Mouse (Mus musculus) frontal cortex, adult (tissue): ENCODE results near the gene Diaph3.

Source experiments
- ATAC-seq: cut with Nextera tagmentation; 2 replicates; pipeline ENCODE4 v1.9.2; 2017; ENCODE audit warnings: mild to moderate bottlenecking, moderate library complexity, mixed read lengths; ENCODE audit not compliant: low TSS enrichment

Gene Diaph3

DNA sequence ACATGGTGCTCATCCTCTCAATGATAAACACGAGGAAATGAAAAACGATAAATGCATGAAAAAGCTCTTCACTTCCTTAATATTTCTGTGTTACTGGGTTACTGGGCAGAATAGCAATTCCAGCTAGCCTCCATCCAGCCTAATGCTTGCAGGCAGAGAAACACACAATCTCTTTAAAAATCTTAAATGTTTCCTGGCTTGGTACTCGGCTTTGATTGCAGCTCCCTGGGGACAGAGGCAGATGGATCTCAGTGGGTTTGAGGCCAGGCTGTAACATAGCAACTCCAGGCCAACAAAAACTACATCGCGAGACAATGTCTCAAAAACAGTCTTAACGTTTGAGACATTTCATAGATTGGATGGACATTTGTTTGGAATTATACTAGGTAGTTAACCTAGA lies 57.1 kb downstream of the Diaph3 start:
- no peak for ATAC-seq

DNA sequence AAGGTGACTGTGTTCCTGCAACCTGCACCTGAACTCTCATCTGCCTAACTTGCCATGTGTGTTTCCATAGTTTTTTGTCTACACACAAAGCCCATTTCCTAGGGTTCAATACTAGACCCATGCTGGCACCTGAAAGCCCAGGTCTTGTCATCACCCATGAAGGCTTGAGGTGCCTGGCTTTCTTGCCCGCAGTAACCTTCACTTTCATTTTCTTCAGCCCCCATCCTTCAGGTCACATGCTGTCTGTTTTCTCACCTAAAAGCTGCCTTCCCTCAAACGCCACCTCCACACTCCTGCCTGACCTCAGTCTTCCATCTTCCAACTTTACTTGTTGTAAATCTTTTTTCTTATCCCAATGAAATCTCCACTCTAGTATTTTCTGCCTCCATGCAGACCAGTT lies 61.3 kb downstream of the Diaph3 start:
- ATAC-seq: no peak

DNA sequence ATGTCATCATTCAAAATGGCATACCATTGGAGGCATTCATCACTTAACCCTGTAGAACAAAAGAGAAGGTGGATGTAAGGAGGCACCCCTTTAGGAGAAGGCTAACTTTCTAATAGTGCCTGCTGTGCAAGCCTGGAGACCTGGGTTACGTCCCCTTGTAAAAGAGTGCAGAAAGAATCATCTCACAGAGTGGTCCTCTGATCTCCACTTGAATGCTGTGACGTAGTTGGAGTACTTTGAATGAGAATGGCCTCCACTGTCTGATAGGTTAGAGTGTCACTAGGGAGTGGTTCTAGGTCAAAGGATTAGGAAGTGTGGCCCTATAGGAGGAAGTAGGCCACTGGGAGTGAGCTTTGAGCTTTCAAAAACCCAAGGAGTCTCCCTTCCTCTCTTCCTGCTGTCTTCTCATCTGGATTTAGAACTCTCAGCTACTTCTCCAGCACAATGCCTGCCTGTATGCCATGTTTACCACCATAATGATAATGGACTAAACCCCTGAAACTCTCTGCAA lies 66.0 kb downstream of the Diaph3 start:
- ATAC-seq: no peak

DNA sequence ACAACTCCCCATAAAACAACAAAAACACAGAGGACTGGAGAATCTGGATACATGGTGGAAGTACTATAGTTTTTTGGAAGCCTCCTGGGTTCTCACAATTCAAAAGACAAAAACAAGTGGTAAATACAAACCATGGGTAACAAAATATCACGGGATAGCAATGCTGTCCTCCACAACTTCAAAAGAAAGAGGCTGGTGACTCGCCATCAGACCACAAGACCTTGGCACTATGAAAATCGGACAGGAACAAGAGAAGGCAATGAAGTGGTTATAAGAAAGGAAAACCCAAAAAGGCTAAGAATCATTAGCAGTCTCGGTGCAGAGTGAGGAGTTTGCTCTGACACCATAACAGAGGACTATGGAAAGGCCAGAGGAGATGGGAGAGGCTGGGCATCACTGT lies 76.8 kb downstream of the Diaph3 start:
- no peak for ATAC-seq

DNA sequence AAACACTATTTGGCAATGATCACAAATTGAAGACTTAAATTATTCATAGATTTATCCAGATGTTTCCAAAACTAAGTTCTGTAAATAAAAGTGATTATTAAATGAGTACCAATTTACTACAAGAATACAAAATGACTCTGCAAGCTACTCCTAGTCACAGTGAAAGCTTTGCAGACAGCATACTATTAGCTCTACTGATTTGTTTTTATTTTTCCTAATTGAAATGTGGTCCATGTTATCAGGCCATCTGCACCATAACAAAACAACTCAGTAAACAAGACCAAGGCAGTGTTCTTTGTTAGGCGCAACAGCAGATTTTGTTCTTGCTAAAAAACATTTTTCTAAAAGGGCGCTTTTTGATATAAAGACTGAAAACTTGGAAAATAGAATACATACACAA lies 84.9 kb downstream of the Diaph3 start:
- ATAC-seq: no peak

DNA sequence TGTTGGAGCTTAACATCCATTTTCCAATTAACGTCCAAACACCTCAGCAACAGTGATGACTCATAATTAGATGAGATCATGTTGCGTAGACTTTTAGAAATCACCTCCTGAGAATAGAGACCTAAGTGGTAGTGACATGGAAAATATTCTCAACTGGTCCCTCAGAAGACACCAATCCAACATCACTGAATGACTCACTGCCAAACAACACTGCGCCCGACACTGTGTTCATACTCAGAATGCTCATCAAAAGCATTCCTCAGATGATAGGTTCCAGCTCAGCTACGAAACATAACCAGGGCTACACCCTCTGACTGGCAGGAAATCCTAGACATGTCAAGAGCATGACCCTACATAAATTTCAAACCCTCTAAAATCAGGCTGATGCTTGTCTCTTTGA lies 89.8 kb downstream of the Diaph3 start:
- no peak for ATAC-seq

DNA sequence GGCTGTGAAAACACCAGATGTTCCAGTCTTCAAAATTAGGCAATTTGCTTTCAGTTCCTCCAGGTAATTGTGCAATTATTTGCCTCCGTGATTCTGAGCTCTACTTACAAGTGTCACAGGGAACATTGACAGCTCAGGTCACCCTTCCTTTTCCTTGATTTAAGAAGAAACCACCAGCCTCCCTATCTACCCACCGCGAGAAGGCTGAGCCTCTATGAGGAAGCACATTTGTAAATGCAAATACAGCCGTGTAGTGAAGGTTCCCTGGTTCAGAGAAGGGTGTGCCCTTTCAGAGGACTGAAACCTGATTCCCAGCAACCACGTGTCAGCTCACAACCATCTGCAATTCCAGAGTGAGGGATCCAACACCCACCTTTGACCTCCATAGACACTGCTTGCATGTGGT lies 96.6 kb downstream of the Diaph3 start:
- no peak for ATAC-seq

DNA sequence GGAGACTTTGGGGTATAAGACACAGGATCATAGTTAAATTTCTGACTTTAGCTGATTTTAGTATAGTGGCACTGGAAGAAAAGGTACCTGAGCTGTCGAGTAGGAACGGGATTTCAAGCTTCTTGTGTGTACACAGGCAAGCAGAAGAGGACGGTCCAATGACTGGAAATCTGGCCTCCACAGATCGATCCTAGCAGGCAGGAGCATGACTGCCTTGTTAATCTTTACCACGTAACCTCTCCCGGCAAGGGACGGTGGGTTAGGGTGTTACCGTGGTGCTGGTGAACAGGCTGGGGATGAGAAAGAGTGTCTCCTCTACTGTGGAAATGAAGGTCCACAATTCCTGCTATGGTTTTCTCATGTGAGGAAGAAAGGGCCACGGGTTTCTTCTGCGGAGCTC lies 120.8 kb downstream of the Diaph3 start:
- ATAC-seq: no peak

DNA sequence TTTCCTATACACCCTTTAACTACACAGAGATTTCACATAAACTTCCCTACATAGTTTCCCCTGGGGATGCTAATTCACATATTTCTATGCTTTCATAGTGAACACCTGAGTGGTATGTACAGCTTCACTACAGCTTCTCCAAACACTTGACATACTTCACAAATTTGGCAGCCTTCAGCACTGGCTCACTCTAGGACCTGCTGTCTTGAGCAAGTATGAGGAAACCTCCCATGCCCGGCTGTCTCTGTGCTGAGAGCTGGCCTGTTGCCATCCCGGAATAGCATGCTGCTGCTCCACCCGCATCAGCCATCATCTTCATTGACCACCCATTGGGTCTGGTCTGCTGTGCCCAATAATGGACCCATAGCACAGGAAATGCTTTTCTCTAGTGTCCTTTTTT lies 121.3 kb downstream of the Diaph3 start:
- ATAC-seq: no peak

DNA sequence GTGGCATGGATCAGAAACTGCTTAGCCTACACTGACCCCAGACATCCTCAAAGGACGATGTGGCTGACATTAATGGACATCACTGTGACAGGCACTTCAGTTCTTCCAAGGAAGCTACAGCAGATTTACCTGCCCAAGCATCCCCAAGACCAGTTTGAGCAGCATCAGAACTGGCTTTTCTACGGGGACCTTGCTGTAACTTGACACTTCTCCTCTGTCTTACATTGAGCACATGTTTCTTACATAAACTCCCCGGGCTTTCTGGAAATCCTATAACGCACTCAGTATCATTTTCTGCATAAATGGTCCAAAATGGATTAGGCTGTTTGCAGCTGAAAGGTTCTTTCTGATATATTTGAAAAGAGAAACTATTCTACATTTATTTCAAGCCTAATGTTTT lies 143.7 kb downstream of the Diaph3 start:
- no peak for ATAC-seq

DNA sequence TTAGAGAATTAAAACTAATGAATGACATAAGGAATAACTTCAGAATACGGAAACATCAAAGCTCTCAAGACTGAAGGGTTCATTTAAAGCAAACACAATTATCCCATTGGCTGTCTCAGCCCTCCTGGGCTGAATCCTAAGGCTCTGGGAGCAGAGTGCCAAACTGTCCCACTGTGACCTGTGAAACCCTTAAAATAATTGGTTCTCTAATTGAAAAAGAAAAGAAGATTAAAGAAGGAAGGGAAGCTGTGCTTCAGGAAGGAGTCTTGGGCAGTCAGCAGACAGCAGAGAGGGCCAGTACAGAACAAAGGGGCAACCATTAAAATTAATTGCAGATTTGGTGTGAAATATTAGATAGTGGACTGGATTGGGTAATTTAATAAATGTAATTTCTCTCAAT lies 189.9 kb downstream of the Diaph3 start:
- ATAC-seq: no peak

DNA sequence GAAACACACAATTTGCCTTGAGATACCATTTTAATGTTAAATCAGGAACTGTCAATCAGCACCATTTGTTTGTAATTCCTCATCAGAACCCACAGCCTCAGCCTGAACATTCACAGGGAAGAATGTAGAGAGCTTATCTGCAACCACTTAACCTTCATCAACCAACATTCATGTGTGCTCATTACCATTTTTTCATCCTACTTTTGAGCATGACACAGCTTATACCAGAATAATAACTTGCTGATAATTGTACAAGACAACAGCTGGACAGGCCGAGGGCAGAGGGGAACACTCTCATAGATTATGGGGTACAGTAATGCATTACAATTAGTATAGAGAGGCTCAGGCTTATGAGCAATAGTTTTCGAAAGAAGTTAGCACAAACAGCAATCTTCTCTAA lies 203.1 kb downstream of the Diaph3 start:
- ATAC-seq: no peak

DNA sequence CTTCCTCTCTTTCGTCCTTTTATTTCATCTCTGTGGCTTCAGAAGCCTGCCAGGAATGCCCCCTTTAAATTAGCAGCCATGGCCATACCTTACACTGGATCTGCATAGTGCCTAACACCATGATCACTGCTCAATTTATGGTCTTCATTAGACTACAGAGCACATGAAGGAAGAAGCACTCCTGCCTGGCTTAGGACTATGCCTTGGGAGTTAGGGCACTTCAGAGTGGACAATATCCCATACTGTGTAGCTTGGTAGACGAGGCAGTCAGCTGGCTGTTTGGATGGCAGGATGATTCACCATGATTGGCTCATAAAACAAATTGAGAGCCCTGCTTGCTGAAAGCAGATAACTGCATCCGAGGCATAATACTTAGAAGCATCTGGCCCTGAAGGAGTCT lies 204.6 kb downstream of the Diaph3 start:
- 0 out of 2 replicates have a peak, but pooled peaks have one; percentile 20 for ATAC-seq

DNA sequence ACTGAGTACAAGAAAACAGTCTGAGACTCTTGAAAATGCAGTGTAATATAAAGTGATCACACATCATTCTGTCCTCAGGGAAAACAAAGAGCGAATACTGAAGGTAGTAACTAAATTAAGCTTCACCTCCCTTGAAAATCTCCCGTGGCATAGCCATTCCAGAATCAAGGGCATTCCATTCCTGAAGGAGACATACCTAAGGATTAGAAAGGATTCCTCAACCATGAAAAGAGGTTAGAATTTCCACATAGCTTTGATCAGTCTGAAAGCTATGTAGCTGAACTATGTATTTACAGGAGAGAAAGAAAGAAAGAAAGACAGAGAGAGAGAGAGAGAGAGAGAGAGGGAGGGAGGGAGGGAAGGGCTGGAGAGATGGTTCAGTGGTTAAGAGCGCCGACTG lies 210.3 kb downstream of the Diaph3 start:
- no peak for ATAC-seq

DNA sequence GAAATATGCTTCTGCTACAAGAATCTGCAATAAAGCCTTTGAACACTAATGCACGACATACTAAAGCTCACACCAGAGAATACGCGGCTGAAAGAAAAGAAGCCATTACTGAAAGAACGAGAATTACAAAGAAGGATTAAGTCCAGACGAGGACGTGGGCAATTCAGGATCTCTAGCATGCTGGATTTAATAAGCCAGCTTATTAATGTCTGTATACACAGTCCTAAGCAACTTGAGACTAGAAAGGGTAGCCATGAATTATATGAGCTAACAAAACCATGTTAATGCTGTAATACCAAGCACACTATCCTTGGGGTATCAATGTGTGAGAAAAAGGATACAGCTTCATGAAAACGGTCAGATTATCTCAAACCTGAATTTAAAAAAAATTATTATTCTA lies 214.2 kb downstream of the Diaph3 start:
- ATAC-seq: no peak

DNA sequence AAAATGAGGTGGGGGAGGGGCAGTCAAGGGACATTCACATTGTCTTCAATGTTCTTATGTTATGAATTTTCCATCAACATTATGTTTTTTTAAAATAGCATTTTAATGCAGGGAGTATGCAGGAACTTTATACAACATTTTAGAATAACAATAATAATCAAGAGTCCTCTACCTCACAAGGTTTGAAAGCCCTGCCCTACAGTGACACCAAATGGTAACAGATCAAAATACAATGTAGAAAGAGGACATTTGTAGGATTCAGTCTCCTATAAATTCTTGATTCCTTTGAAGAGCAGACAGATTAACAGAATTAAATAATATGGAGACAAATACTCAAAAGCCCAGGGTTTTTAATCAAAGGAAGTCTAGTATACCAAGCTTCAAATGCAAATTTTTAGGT lies 242.1 kb downstream of the Diaph3 start:
- ATAC-seq: peak; percentile 57; the same call in 1 of the 2 replicates

DNA sequence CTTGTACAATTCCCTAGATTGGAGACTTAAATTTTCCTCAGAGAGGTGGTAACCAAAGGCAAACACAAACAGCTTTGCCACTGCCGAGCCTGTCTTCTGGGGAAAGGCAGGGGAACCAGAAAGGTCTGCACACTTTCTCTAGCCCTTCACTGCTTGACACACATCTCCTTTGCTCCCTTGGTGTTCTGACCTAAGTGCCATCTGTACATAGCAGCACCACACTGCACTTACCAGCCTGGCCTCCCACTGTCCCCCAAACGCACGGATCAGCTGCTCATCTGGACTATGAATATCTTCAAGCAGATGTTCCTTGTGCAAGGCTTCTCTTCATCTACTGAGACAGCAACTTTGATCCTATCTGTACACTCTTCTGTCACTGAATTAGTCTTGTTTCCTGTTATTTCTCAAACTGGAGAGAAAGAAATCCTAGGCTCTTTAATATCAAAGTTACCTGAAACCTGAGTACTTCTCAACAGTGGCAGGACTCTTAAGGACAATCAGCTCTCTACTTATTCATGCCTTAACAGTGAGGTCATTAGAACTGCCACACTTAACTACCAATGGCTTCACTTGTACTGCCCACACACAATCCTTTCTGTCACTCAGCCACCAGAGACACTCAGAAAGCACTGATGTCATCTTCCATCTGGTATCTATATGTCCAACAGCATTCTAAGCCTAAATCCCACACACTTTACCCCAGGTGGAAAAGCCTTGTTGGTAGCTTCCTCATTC lies 251.8 kb downstream of the Diaph3 start:
- ATAC-seq: no peak

DNA sequence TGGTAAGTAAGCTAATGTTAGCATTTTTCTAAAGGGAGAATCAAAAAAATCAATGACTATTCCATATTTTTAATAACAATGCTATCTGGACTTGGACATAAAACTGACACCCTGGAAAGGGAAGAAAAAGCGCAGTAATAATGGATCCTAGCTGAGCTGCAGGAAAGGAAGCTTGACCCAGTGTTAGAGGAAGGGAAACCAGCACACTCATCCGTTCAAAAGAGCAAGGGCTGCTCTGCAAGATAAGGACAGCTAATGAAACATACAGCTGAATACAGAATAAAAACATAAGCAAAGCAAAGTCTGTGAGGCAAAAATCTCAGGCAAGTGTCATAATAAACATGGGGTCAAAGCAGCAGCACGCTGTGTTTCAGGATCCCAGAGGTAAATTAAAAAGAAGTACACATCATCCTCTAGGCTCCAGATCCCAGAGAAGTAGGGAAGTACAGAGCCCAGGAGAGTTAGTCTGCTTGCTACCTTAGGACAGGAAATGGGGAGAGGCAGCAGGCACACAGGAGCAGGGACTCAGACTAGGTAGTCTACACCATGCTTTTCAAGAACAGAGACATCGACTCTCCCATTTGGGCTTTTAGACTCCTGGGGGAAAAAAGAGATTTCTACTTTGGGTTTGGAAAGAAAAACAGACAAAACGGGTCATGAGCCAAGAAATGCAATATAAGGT lies 255.5 kb downstream of the Diaph3 start:
- no peak for ATAC-seq

DNA sequence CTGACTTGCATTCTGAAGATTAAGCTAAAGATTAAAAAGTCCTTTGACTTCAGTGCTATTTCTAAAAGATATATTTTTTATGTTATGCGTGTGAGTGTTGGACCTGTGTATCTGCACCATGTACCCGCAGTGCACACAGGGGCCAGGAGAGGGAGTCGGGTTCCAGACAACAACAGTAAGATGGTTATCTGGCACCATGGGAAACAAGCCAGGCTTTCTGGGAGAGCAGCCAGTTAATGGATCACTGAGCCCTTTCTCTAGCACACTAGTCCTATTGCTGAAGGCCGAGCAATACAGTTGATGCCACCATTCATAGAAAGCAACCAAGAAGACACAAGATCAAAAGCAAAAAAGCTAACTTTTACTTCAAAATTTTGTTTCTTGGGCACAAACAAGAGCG lies 271.5 kb downstream of the Diaph3 start:
- ATAC-seq: peak; percentile 62

DNA sequence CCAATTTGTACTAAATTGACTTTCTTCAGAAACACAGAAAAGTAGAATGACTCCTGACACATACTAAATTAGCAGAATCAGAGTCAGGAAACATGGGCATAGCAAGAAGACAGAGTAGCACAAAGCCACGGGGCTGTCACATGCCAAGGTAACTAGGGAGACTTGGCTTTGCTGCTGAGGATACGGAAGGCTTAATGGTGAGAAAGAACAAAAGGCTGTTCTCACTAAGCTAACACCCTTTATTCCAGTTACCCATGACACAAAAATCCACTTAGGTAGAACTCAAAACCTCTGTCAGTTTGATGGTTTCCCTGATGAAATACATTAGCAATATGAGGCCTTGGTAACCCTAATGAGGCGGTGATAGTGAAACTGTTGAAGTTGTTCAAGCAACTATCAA lies 273.9 kb downstream of the Diaph3 start:
- peak; percentile 69 for ATAC-seq

DNA sequence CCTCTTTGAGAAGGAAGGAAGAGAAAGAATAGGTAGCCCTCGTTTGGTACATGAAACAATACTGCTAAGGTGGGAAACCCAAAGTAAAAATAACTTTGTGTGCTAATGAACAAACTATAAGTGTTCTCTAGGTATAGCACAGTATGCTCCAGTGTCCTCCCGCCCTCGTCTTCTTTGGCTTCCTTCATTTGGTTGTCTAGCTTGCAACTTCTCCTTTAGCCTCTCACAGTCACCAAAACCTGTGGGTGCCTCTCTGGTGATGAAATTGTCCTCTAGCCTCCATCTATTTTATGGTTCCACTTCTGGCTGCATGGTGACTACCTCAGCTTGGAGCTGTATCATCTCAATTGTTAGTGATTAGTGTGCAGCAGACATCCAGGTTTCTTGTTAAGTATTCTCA lies 277.0 kb downstream of the Diaph3 start:
- ATAC-seq: no peak

DNA sequence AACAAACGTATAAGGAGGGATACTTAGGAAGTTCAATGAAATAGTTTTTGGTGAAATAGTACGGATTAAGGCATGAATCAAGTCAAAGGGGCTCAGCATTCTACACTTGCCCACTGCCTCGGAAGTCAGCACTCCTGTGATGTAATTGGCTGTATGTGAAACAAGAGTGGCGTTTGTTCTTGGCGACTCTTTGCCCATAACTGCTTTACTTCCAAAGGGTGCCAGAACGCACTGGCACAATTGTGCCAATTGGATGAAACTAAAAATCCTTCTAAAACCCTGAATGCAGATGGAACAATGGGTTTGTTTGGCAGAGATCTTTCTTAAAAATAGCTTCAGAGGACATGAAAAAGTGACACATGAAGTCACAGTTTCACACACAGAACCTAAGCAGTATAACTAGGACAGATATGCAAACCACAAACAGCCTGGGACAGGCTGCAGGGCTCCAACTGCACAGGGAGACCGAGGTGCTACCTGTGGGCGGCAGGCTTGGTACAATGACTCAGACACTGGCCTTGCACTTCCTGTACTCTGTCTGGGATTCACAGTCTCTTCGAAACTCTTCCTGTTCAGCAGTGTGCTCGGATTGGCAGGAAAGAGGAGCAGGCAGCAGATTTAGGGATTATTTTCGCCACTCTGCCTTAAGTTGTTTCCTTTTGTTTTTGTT lies 279.6 kb downstream of the Diaph3 start:
- peak; percentile 97 for ATAC-seq
